Mouse (Mus musculus): ENCODE measurements around the gene Cd46.

Cd46 gene

DNA sequence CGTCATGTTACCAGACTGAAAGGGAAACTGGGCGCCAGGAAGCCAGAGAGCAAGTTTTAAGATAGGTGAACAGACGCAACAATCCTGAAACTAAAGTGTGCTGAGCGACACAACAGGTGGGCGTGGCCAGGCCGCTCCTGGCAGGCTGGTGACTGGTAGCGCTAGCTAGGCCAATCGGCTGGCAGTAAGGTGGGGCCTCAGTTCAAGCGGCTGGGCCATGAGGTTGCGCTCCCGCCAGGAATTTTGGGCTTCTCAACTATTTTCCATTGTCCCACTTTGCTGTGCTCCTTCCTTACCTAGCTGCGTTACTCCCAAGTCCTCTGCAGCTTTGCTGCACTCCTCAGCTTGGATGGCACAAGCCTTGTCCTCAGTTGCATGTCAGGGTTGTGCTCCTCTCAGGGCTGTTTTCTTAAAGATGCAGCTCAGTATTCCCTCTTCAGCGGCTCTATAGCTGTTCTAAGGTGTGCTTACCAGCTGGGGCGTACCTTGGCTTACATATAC, at the start of gene Cd46:
Gene Cd46 (minus strand): TSS at position 30 of the 501 bp plus-strand sequence.
- DNase-seq (ENCODE audit: low spot score): peak; percentile 88

DNA sequence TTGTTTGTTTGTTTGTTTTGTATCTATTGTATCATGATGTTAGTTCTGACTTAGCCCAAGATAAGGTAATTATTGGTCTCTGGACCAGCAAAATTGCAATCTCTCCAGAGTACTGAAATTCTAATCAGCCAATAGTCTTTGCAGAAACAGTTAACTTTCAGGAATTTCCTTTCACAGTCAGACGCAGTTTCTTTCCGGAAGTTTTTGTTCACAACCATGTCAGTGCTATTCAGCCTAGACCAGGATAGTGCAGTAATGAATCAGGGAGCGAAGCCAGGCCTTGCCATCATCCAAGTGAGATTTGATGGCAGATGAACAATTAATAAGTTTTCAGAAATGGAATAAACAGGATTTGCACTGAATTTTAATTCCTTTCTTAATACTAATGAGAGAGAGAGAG, 40.0 kb upstream of the Cd46 start:
- peak; percentile 13 for DNase-seq (ENCODE audit: low spot score)

DNA sequence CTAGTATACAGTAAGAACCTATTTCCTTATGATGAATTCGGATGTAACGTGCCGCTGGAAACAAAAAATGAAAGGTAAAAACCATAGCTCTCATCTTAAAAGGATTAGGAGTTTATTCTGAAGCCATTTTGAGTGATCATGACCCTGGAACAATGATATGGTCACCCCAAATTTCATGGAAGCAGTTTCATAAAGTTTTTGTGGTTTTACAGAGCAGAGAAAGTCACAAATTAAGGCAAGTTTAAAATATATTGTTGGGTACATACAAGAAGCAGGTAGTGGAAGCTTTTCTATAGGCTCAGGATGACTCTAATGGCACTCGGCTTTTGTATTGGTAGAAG, 39.6 kb upstream of the Cd46 start:
- no peak for DNase-seq (ENCODE audit: low spot score)

DNA sequence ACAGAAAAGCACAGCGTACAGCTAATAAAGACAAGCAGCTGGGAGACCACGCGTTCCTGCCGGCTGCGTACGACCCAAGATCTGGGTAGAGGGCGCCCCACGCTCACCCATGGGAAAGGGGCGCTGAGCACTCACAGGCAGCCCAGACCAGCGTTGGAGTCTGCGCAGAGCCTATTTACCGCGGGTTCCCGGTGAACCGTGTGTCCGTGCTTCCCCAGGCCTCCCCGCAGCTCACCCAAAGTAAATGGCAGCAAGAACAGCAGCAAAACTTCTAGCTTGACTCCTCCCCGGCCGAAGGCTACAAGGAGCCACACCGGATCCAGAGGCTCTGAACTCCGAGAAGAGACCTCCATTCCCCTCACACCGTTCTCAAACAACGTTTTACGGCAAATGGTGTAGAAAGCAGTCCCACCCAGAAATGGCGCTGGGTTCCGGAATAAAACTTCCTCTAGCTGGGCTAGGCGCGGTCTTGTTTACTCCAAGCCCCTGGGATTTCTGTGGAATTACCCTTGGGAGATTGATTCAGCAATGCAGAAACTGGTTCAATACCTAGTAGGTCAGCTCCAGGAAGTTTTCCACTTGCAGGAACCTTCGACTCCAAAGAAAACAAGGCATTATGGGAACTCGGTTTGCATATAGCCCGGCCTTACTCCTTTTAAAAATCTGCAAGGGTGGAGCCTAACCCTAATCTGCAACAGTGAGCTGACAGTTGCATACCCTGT, 39.1 kb upstream of the Cd46 start, which contains the start of gene Cr1l:
Gene Cr1l (minus strand): TSS at position 634 of the 722 bp plus-strand sequence.
- peak; percentile 94 for DNase-seq (ENCODE audit: low spot score)

DNA sequence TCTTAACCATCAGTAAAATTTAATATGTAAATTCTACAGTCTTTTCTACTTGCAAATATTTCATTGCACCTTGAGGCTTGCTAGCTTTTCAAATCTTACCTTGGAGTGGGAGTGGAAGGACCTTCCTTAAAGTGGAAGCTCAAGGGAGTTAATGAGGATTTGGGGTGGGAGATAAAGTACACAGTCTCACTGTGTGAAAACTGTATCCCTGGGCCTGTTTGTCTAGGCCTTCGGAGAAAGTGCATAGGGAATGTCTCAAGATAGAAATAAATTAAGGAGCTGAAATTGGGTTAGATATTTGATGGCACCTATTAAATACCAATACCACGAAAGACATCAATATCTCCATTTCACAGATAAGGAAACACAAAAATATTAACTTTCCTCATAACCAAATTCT, 38.4 kb upstream of the Cd46 start:
- DNase-seq (ENCODE audit: low spot score): no peak

DNA sequence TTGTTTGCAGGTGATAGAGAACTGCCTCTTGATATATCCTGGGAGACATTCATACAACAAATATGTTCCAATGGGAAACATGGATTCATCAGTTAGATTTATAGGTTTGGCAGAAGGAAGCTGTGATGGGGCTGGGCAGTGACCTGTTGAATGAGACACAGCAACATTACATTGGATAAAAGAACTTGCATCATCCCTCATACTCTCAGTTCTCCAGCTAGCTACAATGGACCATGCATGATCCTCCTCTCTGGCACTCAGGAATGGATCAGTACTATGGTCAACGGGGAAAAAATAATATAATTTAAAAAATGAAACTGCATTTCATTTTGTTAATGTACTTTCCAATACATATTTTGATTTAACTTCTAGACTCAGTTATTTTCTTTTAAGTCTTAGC, 37.8 kb upstream of the Cd46 start:
- DNase-seq (ENCODE audit: low spot score): no peak

DNA sequence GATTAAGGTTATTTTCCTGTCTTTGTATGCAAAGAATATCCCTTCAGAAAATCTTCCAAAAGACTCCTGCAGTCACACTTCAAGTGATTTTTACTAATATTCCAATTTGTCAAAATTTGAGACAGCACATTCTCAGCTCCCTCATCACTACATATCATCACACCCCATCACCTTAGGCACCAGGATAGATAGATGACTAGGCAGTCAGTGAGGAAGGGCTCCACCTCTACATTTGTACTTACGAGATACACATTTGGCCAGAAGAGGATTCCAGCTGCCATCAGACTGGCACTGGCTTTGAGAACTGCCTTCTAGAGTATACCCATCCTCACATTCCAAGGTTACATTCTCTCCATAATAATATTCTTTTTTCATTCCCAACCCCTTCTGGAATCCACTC, 22.4 kb upstream of the Cd46 start:
- DNase-seq (ENCODE audit: low spot score): no peak

DNA sequence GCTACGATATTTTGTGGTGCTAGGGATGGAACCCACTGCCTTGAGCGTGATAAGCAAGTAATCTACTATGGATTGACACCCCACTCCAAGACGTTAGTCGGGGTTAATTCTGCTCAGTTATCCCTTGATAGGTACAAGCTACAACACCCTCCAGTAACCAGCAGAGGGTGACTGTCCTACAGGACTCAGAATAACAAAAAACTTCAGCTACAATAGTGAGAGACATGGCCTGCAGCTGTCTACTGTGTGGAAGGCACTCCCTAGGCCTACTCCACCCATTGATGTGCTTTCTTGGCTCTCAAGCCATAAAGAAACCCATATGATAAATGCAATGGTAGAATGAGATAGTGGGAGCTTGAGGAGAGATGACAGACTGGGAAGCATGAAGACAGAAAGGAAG, 21.6 kb upstream of the Cd46 start:
- no peak for DNase-seq (ENCODE audit: low spot score)

DNA sequence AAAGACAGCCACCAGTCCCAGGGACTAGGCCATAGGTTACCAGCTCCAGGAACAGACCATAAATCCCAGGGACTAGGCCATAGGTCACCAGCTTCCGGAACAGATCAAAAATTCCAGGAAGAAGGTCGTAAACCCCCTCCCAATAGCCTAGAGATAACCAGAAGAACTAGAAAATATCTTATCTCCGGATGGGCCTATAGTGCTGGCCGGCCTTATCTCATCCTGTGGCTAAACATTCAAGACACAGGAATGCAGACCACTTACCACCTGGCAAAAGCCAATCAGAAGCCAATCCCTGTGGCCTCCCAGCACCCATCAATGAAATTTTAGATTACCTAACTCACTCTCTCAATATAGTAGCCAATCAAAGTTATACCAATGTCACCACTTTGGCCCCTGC, 8.6 kb upstream of the Cd46 start:
- no peak for DNase-seq (ENCODE audit: low spot score)

DNA sequence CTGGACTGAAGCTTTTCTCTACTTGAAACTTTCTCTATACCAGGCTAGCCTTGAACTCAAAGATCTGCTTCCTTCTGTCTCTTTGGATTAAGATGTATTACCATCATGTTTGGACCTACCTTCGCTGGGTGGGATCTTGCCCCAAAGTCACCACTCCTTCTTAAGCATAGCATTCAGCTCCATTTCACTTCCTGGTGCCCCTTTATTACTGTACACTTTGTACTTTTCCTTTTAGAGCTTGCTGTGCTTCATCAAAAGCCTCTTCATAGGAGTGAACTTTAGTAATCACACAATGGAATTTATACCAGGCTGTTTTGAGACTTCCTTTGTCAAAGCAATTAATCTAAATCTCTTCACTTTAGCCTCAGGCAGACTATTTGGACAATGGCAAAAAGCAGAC, 6.0 kb upstream of the Cd46 start:
- DNase-seq (ENCODE audit: low spot score): no peak

DNA sequence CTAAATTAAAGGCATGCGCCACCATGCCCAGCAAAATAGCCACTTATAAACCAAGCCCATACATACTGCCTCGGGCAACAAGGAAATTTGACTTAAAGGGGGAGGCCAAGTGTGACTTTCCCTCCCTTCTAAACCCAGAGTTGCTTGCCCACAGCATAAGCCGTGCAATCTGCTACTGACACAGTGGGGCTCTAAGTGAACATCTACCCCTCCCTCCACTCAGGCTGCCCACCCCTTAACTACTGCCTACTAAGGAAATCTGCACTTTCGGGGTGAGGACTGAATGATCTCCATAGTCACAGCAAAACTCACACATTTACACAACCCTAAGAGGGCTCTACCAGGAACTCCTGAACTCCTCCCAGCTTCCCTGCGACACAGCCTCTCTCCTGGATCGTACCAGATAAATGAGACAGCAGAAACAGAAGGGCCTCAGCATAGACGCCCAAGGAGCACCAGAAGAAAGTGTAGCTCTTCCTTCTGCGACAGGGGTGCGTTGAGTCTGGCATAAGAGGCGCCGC, 290 bp downstream of the Cd46 start:
- DNase-seq (ENCODE audit: low spot score): no peak

DNA sequence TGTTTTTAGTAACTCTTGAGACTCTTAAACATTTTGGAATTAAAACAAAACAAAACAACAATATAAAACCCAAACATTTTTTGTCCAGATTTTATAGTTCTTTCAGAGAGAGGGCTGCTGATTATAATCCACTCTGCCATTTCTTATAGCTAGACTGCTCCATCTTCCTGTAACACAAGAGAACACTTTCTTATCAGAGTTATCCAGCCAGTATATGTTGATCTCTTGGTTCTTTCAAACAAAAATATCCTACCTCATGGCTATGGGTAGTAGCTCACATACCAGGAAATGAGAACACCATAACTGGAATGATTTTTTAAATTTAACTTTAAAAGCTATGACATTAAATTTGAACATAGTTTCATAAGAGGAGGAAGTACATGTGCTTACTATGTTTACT, 9.9 kb downstream of the Cd46 start:
- no peak for DNase-seq (ENCODE audit: low spot score)

DNA sequence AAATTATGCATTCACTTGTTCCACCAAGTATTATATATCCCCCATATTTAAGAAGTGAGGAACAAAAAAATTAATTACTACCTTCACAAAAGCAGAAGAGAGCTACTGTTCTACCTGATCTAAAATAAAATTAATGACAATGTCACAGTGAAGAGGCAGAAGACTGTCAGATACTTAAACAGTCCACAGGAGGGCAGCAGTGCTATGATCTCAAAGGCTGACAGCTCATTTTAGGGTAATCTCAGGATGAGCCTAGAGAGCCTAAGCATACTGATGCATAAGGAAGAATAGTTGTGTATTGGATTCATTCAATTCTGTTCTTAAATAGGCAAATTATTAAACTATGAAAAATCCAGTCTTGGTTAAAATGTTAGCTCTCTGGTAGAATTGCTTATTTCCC, 51.6 kb downstream of the Cd46 start:
- DNase-seq (ENCODE audit: low spot score): peak; percentile 75

DNA sequence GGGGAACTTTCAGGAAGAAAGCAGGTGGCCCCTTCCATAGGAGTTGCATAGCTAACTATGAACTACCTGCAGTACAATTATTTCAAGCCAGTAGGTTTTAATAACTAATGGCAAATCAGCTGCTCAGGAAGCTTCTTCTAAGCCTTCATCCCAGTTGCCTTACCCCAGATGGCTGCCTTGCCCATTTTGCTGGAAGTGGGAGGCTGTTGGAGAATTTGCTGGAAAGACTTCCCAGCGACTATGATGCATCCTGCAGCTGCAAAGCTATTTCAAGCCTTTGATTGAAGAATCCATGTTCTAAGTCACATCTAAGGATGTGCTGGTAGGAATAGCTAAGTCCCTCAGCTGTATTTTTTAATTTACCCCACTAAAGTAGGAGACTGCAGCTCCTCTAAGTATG, 53.7 kb downstream of the Cd46 start:
- no peak for DNase-seq (ENCODE audit: low spot score)

DNA sequence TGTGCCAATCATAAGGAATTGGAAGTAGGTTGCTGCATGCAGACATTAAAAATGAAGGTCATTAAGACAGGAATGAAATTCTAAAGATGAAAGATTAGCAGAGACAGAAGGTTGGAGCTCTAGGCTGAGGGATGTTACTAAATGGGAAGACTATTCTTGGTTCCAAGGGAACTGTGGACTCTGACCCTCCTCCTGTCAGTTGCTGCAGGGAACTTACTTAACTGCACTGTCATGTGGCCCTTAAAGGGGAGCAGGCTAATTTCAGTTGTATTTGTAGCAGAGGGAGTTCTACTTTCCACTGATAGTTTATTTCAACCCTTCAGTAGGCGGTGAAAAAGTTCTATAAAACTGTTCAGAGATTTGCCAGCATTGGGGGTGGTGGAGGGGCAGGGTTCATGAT, 54.1 kb downstream of the Cd46 start:
- no peak for DNase-seq (ENCODE audit: low spot score)

DNA sequence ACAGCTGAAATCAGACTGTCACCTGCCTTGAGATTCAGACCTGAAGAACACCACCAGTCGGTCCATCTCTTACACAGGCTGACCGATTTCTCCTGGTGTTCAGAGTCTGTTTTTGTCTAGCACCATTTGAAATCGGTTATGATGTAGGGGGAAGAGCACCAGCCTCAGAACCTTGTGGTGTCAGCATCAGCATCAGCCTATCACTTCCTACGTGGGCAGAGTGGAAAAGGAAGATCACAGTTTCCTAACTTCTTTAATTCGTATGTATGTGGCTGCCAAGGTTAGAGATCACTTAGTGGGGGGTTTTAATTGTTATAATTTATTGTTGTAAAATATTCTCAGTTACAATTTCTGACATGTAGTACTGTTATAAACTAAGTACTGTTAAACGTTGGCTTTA, 54.6 kb downstream of the Cd46 start:
- DNase-seq (ENCODE audit: low spot score): no peak

DNA sequence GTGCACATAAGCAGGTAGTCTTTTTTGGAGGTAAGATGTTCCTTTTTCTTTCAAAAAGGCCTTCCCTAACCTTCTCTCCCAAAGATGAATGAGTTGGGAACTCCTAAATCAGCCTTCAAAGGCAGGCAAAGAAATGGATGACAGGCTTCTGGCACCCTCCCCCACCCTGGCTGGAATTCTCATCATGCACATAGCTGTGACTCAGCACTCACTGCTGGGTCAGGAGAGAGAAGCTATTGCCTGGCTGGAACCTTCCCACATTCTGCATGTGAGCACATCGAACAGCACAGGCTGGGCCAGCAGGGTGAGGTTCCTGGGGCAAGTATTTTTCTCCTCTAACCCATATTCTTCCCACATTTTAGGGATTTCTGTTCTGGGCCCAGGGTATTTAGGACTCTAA, 58.1 kb downstream of the Cd46 start:
- peak; percentile 39 for DNase-seq (ENCODE audit: low spot score)

DNA sequence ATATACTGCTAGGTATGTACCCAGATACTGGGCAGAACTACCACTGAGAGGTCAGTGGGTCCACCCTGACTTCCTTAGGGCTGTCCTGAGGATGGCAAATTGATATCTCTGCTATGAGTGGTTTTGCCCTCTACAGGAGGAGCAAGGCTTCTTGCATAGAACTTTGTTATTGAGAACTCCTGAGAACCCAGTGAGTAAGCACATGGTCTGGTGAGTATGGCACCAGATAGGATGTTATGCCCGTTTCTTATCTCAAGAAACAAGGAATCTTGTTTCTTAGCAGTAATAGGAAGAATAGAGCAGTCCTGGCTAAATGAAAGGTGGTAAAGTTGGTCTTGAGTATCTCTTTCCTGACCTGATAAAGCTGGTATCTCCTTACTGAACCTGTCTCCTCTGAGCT, 59.3 kb downstream of the Cd46 start:
- DNase-seq (ENCODE audit: low spot score): no peak

DNA sequence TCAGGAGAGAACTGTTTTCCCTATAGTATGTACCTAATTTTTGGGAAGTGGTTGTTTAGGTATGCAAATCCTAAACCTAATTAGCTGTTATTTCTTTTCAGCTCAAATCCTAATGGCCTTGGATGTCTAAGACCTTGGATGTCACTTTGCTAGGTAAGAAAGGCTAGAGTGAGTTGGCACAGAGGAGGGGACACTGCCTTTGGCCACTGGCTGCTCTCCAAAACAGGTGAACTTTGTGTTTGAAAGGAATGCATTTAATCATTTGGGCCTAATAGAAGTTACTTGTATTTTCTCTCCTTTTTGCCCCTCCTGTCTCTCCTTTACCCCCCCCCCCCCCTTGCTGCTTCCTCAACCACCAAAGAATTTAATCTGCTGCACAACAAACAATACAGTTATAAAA, 60.3 kb downstream of the Cd46 start:
- DNase-seq (ENCODE audit: low spot score): no peak

DNA sequence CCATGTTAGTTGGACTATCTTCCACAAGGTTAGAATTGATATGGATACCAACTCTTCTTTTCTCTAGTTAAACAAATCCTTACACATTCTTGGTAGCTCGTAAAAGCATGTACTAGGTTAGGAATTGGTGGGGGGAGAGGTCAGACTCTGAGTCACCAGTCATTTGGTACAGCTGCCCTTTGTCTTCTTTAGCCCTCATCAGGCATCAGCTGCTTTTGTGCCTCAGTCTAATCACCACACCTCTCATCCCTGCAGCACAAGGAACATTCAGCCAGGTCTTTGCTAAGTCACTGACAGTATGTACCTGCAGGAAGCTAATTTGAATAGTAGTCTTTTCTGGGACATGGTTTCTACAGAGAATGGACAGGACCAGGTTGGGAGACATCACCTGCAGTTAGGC, 64.5 kb downstream of the Cd46 start:
- no peak for DNase-seq (ENCODE audit: low spot score)

DNA sequence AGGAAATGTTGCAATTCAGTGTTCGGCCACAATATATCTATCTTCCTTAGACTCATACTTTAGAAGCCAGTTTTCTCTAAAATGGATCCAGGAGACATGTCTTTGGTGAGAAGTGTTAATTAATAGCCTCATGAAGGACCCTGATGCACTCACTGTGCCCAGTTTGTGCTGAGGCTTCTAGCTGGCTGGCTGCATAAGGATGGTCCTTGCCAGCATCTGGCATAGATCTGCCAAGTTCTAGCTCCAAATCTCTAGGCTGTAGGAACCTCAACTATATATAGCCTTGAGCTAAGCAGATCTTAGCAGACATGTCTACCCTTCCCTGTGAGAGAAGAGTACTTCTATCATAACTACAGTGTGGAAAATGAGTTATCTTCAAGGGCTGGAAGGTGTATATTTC, 68.2 kb downstream of the Cd46 start:
- DNase-seq (ENCODE audit: low spot score): no peak

DNA sequence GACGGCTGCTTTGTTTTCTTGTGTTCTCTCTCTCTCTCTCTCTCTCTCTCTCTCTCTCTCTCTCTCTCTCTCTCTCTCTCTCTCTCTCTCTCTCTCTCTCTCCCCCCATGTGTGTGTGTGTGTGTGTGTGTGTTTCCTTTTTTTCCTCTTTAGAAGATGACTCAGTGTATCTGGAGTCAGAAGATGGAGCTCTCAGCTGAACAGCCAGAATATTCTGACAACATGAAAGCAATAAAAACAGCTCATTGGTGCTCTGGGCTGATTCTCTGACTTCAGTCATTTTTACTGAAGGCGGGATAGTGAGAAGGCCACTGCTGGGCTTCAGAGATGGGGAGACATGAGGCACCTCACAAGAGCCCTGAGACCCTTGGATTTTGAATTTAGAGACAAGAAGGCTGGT, 70.2 kb downstream of the Cd46 start:
- DNase-seq (ENCODE audit: low spot score): no peak

DNA sequence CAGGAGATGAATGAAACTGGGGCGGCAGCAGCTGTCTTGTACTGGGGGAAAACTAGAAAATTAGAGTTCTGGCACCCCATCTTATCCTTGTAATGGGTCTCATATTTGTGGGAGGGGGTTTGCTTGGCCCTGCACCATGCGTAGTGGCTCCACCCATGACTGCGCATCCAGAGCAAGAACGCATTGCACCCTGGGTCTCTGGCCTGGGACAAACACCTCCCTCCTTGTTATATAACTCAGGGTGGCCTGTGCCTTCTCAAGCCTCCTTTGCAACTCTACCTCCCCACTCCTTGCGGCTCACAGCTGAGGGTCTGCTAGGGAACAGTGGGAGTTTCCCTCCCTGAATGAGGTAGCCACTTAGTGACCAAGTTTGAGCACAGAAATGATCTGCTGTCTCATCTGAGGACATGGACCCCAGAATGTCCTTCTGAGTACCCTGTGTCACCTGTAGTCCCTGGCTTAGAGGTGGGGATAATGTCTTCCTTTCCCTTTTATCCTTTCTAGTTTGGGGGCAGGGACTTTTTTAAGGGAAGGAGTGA, 72.9 kb downstream of the Cd46 start:
- no peak for DNase-seq (ENCODE audit: low spot score)

Measured in embryo, embryonic 10.5 days (tissue).